In the genomic region with DNA sequence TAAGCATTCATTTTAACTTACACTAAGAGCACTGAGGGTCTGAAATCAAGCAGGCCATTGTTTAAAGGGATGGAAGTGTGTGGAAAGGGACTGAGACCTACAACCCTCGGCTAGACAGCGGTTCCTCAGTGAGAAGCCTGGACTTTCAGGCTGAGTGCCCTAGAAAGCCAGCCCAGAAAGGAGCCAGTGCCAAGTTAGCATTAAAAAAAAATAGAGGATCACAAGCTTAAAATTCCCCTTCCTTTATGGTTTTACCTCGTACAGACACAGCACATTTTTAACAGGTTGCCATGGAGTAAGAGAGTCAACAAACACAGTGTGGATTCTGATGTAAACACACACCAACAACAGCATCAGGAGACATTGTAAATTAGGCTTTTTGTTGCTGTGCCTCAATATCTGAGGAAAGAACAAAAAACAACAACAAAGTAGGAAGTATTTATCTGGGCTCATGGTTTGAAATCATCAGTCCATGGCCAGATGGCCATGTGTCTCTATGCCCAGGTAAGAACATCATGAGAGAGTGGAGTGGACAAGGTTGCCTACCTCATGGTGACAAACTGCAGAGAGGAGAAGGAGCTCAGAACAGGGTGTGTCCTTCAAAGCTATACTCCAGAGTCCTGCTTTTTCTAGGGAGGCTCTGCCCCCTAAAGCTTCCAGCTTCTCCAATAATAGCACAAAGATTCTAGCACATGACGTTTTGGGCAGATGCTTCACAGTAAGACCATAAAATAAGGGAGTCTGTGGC, we compare ENCODE assay signal across 10 mouse cellular contexts. TPM values are rescaled to one million over a fixed set of nuclear protein-coding genes. Genes with fewer than 3 reads are reported as not detected.
DNase-seq lines count a peak whose midpoint lies in the region; ATAC-seq and TF ChIP-seq lines count a peak whose summit lies in the region.
"Had no signal": no experiment of that assay in that cellular context is flagged by ENCODE, and none has a peak within 500 bp of the region (broad histone marks: within the 10 kb centered on the region; RNA-seq: fewer than 3 reads in every experiment).

No protein-coding gene starts in this region.

- H3K4me2 ChIP-seq in kidney, embryonic 14.5 days (replicated peaks; ENCODE audit: low read depth, low read length): no peak overlapping the region

- TF ChIP-seq POLR2A in bone marrow, adult 2 months (IDR thresholded peaks at IDR 0.05; ENCODE audit: borderline replicate concordance, control insufficient read depth, low read depth, low read length): no peak

- no peak overlapping the region for H3K27ac ChIP-seq in kidney, embryonic 14.5 days (ENCODE audit: low read depth, low read length)
- no peak overlapping the region for H3K27ac ChIP-seq in bone marrow, adult 2 months (ENCODE audit: control insufficient read depth, insufficient read depth, low read depth, low read length, poor library complexity)
- H3K27ac ChIP-seq: liver, embryonic 14.5 days had no signal

- H3K36me3 ChIP-seq in kidney, embryonic 14.5 days (ENCODE audit: control insufficient read depth, insufficient read depth, low read length): no peaks in the 10 kb centered on the region

- H3K9me3 ChIP-seq in kidney, embryonic 14.5 days (ENCODE audit: control insufficient read depth, low read length): no peaks in the 10 kb centered on the region

- no peaks in the 10 kb centered on the region for H3K4me1 ChIP-seq in kidney, embryonic 14.5 days (ENCODE audit: control insufficient read depth, insufficient read depth, low read length)
- no peaks in the 10 kb centered on the region for H3K4me1 ChIP-seq in bone marrow, adult 2 months (ENCODE audit: control insufficient read depth, insufficient read depth, low read length)

- ATAC-seq in kidney, embryonic 14.5 days (ENCODE audit: low FRiP score, low TSS enrichment): no peak
- ATAC-seq: midbrain, embryonic 16.5 days had no signal

- peak; percentile 64 for DNase-seq in kidney, adult 9 months
- DNase-seq in CD4-positive helper T cell, adult 2 months (ENCODE audit: low read depth, low spot score): peak; percentile 57
- DNase-seq in kidney, postnatal 25 days: peak; percentile 36 to 53
- DNase-seq in cerebellum, adult 11 months: no peak
- no peak for DNase-seq in ovary, adult 18-20 months (ENCODE audit: low spot score)
- DNase-seq in urinary bladder, adult 2 months (ENCODE audit: low spot score): no peak

- H3K4me3 ChIP-seq in kidney, embryonic 14.5 days (ENCODE audit: low read length): no peak overlapping the region
- H3K4me3 ChIP-seq in bone marrow, adult 2 months (replicated peaks; ENCODE audit: control insufficient read depth, low read depth, low read length): peak overlapping the region; percentile 32

- no peaks in the 10 kb centered on the region for H3K27me3 ChIP-seq in kidney, embryonic 14.5 days (ENCODE audit: control insufficient read depth, insufficient read depth, low read length)

- H3K9ac ChIP-seq in kidney, embryonic 14.5 days (ENCODE audit: low read depth, low read length): no peak overlapping the region
- H3K9ac ChIP-seq: liver, embryonic 14.5 days had no signal

- 67% methylated on average over 4 of the region's 4 CpGs for WGBS in kidney, embryonic 14.5 days
- WGBS in bone marrow, adult 2 months: 21% methylated on average over 4 of the region's 4 CpGs

- no peak for TF ChIP-seq CTCF in bone marrow, adult 2 months (IDR thresholded peaks at IDR 0.05; ENCODE audit: control insufficient read depth, insufficient read depth, low read length)

RNA-seq across cellular contexts. Expression of gene Ddit4l, which starts 10.1 kb away (rescaled TPM):
- 10.0 and 13.5 TPM in 2 replicates for polyA plus RNA-seq in kidney, embryonic 14.5 days (2014; fragmentation: Nextera tagmentation; extraction: Ambion mirVana)
- 2.3 and 6.2 TPM in 2 replicates for polyA plus RNA-seq in bone marrow, adult 2 months (2011; ENCODE audit: insufficient read depth, insufficient read length, low replicate concordance, missing spikeins)
- 2.6 and 2.8 TPM in 2 replicates for polyA plus RNA-seq in urinary bladder, adult 2 months (2012; rRNA removed)

Comparison
In these comparisons a context has a peak if more than half of its experiments do, and no peak if none do; other contexts are left out.
1. DNase-seq: peak in kidney, adult 9 months (single experiment), CD4-positive helper T cell, adult 2 months (single experiment) and kidney, postnatal 25 days (2 of 2); none in cerebellum, adult 11 months (single experiment), ovary, adult 18-20 months (single experiment) and urinary bladder, adult 2 months (single experiment).